15 mouse cellular contexts compared by ENCODE assay signal in the genomic region with DNA sequence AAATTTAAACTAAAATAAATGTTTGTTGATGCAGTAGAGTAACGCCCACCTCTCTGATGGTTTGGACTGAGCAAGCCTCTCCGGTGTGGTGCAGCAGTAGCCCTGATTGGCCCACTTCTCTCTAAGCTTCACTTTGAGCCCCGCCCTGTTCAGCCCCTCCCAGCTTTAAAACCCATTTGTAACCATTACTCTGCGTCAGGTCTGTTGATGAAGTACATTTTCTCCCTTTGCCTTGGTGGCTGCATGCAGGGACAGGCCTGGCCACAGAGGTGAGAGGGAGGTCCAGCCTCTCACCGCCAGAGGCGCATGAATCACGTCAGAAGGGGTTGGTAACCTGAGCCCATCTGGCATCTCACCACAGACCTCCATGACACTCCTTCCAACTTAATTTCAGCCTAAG. TPM values are rescaled to one million over a fixed set of nuclear protein-coding genes. Genes with fewer than 3 reads are reported as not detected.
A peak's percentile ranks its signal among the peaks of the same experiment; 100 is the strongest.
DNase-seq lines count a peak whose midpoint lies in the region; ATAC-seq lines count a peak whose summit lies in the region.
"Had no signal": no experiment of that assay in that cellular context is flagged by ENCODE, and none has a peak within 500 bp of the region (broad histone marks: within the 10 kb centered on the region; RNA-seq: fewer than 3 reads in every experiment).

No protein-coding gene starts in this region.

- H3K27me3 ChIP-seq in kidney, embryonic 15.5 days: no peaks in the 10 kb centered on the region
- H3K27me3 ChIP-seq: heart, embryonic 15.5 days; liver, embryonic 12.5 days had no signal

- 22% methylated on average over 7 of the region's 7 CpGs for WGBS in kidney, embryonic 15.5 days

- no peak overlapping the region for H3K9ac ChIP-seq in kidney, embryonic 15.5 days
- H3K9ac ChIP-seq: forebrain, embryonic 13.5 days; heart, embryonic 15.5 days; liver, embryonic 12.5 days had no signal

- ATAC-seq in kidney, embryonic 15.5 days (replicated peaks; ENCODE audit: low FRiP score): 0 out of 2 replicates have a peak, but pooled peaks have one; percentile 49
- ATAC-seq in erythroid progenitor cell, adult 5-6 weeks (replicated peaks; ENCODE audit: low FRiP score, poor library complexity, severe bottlenecking): no peak
- ATAC-seq in megakaryocyte, adult 5-6 weeks (ENCODE audit: poor library complexity, severe bottlenecking): no peak
- ATAC-seq: forebrain, embryonic 13.5 days; liver, embryonic 12.5 days had no signal

- no peak overlapping the region for H3K4me3 ChIP-seq in kidney, embryonic 15.5 days (replicated peaks)
- H3K4me3 ChIP-seq: forebrain, embryonic 13.5 days; heart, embryonic 15.5 days; liver, embryonic 12.5 days had no signal

- H3K36me3 ChIP-seq in kidney, embryonic 15.5 days: no peaks in the 10 kb centered on the region
- H3K36me3 ChIP-seq: heart, embryonic 15.5 days; liver, embryonic 12.5 days had no signal

- DNase-seq in kidney, adult 8-10 months: no peak
- peak; percentile 17 for DNase-seq in NIH3T3 (ENCODE audit: low read depth)
- DNase-seq in embryo, embryonic 9.5 days (ENCODE audit: extremely low spot score): peak; percentile 61
- peak; percentile 66 for DNase-seq in mesoderm, embryonic 11.5 days (ENCODE audit: low read depth, low spot score)
- DNase-seq in gastrocnemius, postnatal 36 days: no peak
- DNase-seq: adrenal gland, postnatal 36 days; cerebellum, adult 11 months; gastrocnemius, postnatal 25 days; lung, postnatal 36 days had no signal

- no peaks in the 10 kb centered on the region for H3K9me3 ChIP-seq in kidney, embryonic 15.5 days (replicated peaks)
- H3K9me3 ChIP-seq: forebrain, embryonic 13.5 days; heart, embryonic 15.5 days; liver, embryonic 12.5 days had no signal

- no peaks in the 10 kb centered on the region for H3K4me1 ChIP-seq in kidney, embryonic 15.5 days
- H3K4me1 ChIP-seq: forebrain, embryonic 13.5 days; liver, embryonic 12.5 days had no signal

- no peak overlapping the region for H3K4me2 ChIP-seq in kidney, embryonic 15.5 days
- H3K4me2 ChIP-seq: forebrain, embryonic 13.5 days; heart, embryonic 15.5 days; liver, embryonic 12.5 days had no signal

- no peak overlapping the region for H3K27ac ChIP-seq in kidney, embryonic 15.5 days
- H3K27ac ChIP-seq: forebrain, embryonic 13.5 days; heart, embryonic 15.5 days; liver, embryonic 12.5 days had no signal

- intact Hi-C loops in gastrocnemius, postnatal 36 days (cut with DNase I): no loop called here

RNA-seq across cellular contexts. Expression of a gene that starts 49.7 kb away (rescaled TPM):
- polyA plus RNA-seq in kidney, embryonic 15.5 days (2015; fragmentation: Nextera tagmentation; extraction: Ambion mirVana): 222 and 231 TPM in 2 replicates
- total RNA-seq in erythroid progenitor cell, adult 5-6 weeks (2015; ENCODE audit: low replicate concordance): 177 and 201 TPM in 2 replicates
- 147 and 174 TPM in 2 replicates for total RNA-seq in erythroid progenitor cell, adult 5-6 weeks (2017; ENCODE audit: low replicate concordance)
- total RNA-seq in megakaryocyte, adult 5-6 weeks (2015): 151 and 167 TPM in 2 replicates
- 89.6 and 91.0 TPM in 2 replicates for total RNA-seq in megakaryocyte, adult 5-6 weeks (2017)
- 10 to 100 TPM; 26.9 to 30.5 TPM for total RNA-seq in gastrocnemius, postnatal 36 days (2021)

Comparison
In these comparisons a context has a peak if more than half of its experiments do, and no peak if none do; other contexts are left out.
1. DNase-seq: peak in NIH3T3 (single experiment), embryo, embryonic 9.5 days (single experiment) and mesoderm, embryonic 11.5 days (single experiment); none in kidney, adult 8-10 months (0 of 2) and gastrocnemius, postnatal 36 days (0 of 2).